Mouse (Mus musculus) MEL (cell line): ENCODE results near the gene Sorbs1.

Experiments used
- BHLHE40 ChIP-seq: IDR thresholded peaks from 2 replicates; pipeline ENCODE4 v1.6.1; 2012; ENCODE audit warnings: low read depth, mild to moderate bottlenecking, inconsistent platforms, low read length, improper control_type of control experiment, borderline replicate concordance
- CHD2 ChIP-seq: IDR thresholded peaks from 2 replicates; pipeline ENCODE4 v1.6.1; 2011; ENCODE audit warnings: low read length, improper control_type of control experiment
- CTCF ChIP-seq, 3 experiments: IDR thresholded peaks in 2 of 3; conservative IDR thresholded peaks in 1 of 3; 2 replicates each; pipeline ENCODE4 v1.5.1; 2011 to 2012; ENCODE audit warnings: low read length in 3 of 3, low read depth in 2 of 3, mild to moderate bottlenecking in 2 of 3, improper control_type of control experiment in 1 of 3, inconsistent platforms in 1 of 3, mixed read lengths in 1 of 3, moderate library complexity in 1 of 3; ENCODE audit not compliant: control insufficient read depth in 1 of 3, insufficient read depth in 1 of 3, poor library complexity in 1 of 3, severe bottlenecking in 1 of 3
- E2F4 ChIP-seq: IDR thresholded peaks from 2 replicates; pipeline ENCODE4 v1.6.1; 2011; ENCODE audit warnings: low read depth, low read length, improper control_type of control experiment, borderline replicate concordance
- HCFC1 ChIP-seq: IDR thresholded peaks from 2 replicates; pipeline ENCODE4 v1.6.1; 2012; ENCODE audit warnings: low read depth, mild to moderate bottlenecking, inconsistent platforms, low read length, improper control_type of control experiment, moderate library complexity
- MAFK ChIP-seq: IDR thresholded peaks from 2 replicates; pipeline ENCODE4 v1.6.1; 2011; ENCODE audit warnings: low read depth, mild to moderate bottlenecking, low read length, improper control_type of control experiment, borderline replicate concordance
- MAZ ChIP-seq: IDR thresholded peaks from 2 replicates; pipeline ENCODE4 v1.6.1; 2012; ENCODE audit warnings: low read depth, mild to moderate bottlenecking, inconsistent platforms, low read length, improper control_type of control experiment
- MEF2A ChIP-seq: IDR thresholded peaks from 2 replicates; pipeline ENCODE4 v1.6.1; 2014; ENCODE audit warnings: low read depth, mild to moderate bottlenecking, inconsistent platforms, low read length, improper control_type of control experiment; ENCODE audit not compliant: poor library complexity, insufficient replicate concordance, severe bottlenecking; ENCODE audit errors: extremely low read depth
- POLR2A ChIP-seq, 2 experiments: IDR thresholded peaks; 2 replicates each; pipeline ENCODE4 v1.6.1; 2011 to 2012; ENCODE audit warnings: low read length in 2 of 2, mild to moderate bottlenecking in 2 of 2, control low read depth in 1 of 2, improper control_type of control experiment in 1 of 2, low read depth in 1 of 2, moderate library complexity in 1 of 2; ENCODE audit not compliant: control insufficient read depth in 1 of 2, insufficient read depth in 1 of 2, poor library complexity in 1 of 2
- POLR2AphosphoS5 ChIP-seq: IDR thresholded peaks from 2 replicates; pipeline ENCODE4 v1.6.1; 2012; ENCODE audit warnings: low read depth, borderline replicate concordance, mild to moderate bottlenecking, inconsistent platforms, low read length, moderate library complexity, mixed read lengths
- SIN3A ChIP-seq: IDR thresholded peaks from 2 replicates; pipeline ENCODE4 v1.6.1; 2012; ENCODE audit warnings: low read length, improper control_type of control experiment, inconsistent platforms
- UBTF ChIP-seq: IDR thresholded peaks from 2 replicates; pipeline ENCODE4 v1.6.1; 2012; ENCODE audit warnings: low read depth, mild to moderate bottlenecking, inconsistent platforms, low read length, improper control_type of control experiment, moderate library complexity, borderline replicate concordance; ENCODE audit not compliant: insufficient read depth
- USF2 ChIP-seq, 2 experiments: IDR thresholded peaks; 2 replicates each; pipeline ENCODE4 v1.6.1; 2011 to 2012; ENCODE audit warnings: improper control_type of control experiment in 2 of 2, low read length in 2 of 2, borderline replicate concordance in 1 of 2, inconsistent platforms in 1 of 2, low read depth in 1 of 2, mild to moderate bottlenecking in 1 of 2; ENCODE audit not compliant: insufficient read depth in 1 of 2
- ZKSCAN1 ChIP-seq: IDR thresholded peaks from 2 replicates; pipeline ENCODE4 v1.6.1; 2012; ENCODE audit warnings: low read depth, mild to moderate bottlenecking, inconsistent platforms, low read length, improper control_type of control experiment, moderate library complexity

DNA sequence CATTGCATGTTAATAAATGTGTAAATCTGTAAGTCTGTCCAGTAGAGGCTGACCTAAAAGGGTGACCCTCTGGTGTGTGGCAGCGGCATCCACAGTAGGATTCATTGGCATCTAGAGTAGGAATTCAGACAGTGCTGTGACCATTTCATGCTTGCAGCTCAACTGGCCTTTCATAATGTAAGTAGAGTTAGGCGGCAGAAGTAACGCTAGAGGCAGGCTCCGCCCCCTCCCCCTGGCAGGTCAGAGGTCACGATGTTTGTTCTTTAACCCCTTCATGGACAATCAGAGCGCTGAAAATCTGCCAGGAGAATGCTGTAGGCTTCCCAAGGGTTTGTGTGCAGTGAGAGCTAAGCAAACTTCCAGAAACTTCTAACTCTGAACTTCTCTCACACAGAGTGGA is 172.4 kb downstream of the Sorbs1 start:
- TF ChIP-seq MEF2A (no peak), MAFK (no peak), USF2 (IDR thresholded peaks at IDR 0.05; ENCODE audit: borderline replicate concordance in 1 of 2, insufficient read depth in 1 of 2, low read depth in 1 of 2, low read length in 2 of 2) (no peak), POLR2AphosphoS5 (no peak), E2F4 (no peak), CHD2 (no peak), SIN3A (no peak), HCFC1 (no peak), POLR2A (IDR thresholded peaks at IDR 0.05; ENCODE audit: control insufficient read depth in 1 of 2, insufficient read depth in 1 of 2, low read depth in 1 of 2, low read length in 2 of 2, poor library complexity in 1 of 2) (no peak), CTCF (IDR thresholded peaks at IDR 0.05 in 2 of 3, conservative IDR thresholded peaks at IDR 0.05 in 1 of 3; ENCODE audit: control insufficient read depth in 1 of 3, insufficient read depth in 1 of 3, low read depth in 2 of 3, low read length in 3 of 3, poor library complexity in 1 of 3, severe bottlenecking in 1 of 3) (no peak), UBTF (no peak), BHLHE40 (no peak), MAZ (no peak), ZKSCAN1 (no peak)
